In the genomic region with DNA sequence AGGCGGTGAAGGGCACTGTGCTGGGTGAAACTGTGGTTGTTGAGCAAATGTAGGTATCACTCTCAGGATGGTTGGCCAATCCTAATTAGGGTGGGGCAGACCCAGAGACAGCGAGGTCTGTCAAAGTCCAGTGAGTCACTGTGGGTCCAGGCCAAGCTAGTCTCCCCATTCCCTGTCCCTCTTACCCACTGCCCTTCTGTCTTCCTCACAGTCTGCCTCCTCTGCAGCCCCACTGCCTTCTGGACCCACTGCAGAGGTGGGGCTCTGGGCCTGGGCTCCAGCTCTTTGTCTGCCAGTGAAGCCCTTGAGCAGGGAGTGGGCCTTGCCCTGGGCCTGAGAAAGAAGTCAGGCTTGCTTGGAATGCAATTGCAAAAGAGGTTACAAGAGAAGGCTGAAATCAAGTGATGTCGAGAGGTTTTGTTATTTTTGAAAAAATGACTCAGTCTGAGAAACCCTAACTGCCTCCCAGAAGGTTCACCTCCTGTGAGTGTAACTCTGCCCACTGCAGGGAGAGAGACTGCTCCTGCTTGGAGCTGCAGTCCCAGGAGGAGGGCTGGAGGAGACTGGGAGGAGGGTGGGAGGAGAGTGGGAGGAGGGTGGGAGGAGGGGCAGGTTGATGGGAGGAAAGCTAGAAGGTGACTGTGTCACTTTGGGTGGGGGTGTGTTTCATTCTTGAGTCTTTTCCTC, we compare ENCODE assay signal across 8 mouse cellular contexts.
DNase-seq lines count a peak whose midpoint lies in the region; ATAC-seq and TF ChIP-seq lines count a peak whose summit lies in the region.
"Had no signal": no experiment of that assay in that cellular context is flagged by ENCODE, and none has a peak within 500 bp of the region (broad histone marks: within the 10 kb centered on the region; RNA-seq: fewer than 3 reads in every experiment).

No protein-coding gene starts in this region.

- TF ChIP-seq POLR2A in CH12.LX (IDR thresholded peaks at IDR 0.05; ENCODE audit: low read depth, low read length): no peak

- TF ChIP-seq EP300 in CH12.LX (IDR thresholded peaks at IDR 0.05; ENCODE audit: low read length): no peak

- peaks cover 1% of the 10 kb centered on the region for H3K27me3 ChIP-seq in CH12.LX (replicated peaks)
- no peaks in the 10 kb centered on the region for H3K27me3 ChIP-seq in lung, embryonic 15.5 days
- H3K27me3 ChIP-seq: neural tube, embryonic 12.5 days had no signal

- H3K9ac ChIP-seq in CH12.LX (ENCODE audit: insufficient read depth, low read depth): no peak overlapping the region
- H3K9ac ChIP-seq in lung, embryonic 15.5 days: no peak overlapping the region
- H3K9ac ChIP-seq: neural tube, embryonic 12.5 days had no signal

- no peaks in the 10 kb centered on the region for H3K36me3 ChIP-seq in CH12.LX (replicated peaks in 1 of 2; ENCODE audit: control insufficient read depth in 1 of 2, insufficient read depth in 1 of 2, low read length in 1 of 2)
- H3K36me3 ChIP-seq in lung, embryonic 15.5 days: no peaks in the 10 kb centered on the region
- H3K36me3 ChIP-seq: neural tube, embryonic 12.5 days had no signal

- peak; percentile 92 for DNase-seq in 3134 (ENCODE audit: extremely low read depth, insufficient read length, low spot score)
- no peak for DNase-seq in CH12.LX (ENCODE audit: extremely low read depth)
- DNase-seq in thymus, adult 18-20 months: no peak
- DNase-seq in embryo, embryonic 9.5 days (ENCODE audit: extremely low spot score): no peak
- no peak for DNase-seq in neural tube, embryonic 10.5 days (ENCODE audit: extremely low spot score, low spot score)

- no peaks in the 10 kb centered on the region for H3K79me2 ChIP-seq in CH12.LX (replicated peaks; ENCODE audit: control insufficient read depth, extremely low read depth, insufficient read depth, poor library complexity, severe bottlenecking)

- no peak for TF ChIP-seq RAD21 in CH12.LX (IDR thresholded peaks at IDR 0.05; ENCODE audit: low read depth, low read length)

- in situ Hi-C loops in CH12.LX (cut with MboI; ENCODE audit: low pct_ligation_motif_present, low pct_unique_long_range_greater_than_20kb, low sequenced_read_pairs): no loop called here

- no peak overlapping the region for H3K4me3 ChIP-seq in CH12.LX (replicated peaks in 1 of 3; ENCODE audit: low read depth in 2 of 3, low read length in 2 of 3, poor library complexity in 1 of 3)
- no peak overlapping the region for H3K4me3 ChIP-seq in lung, embryonic 15.5 days
- H3K4me3 ChIP-seq: neural tube, embryonic 12.5 days had no signal

- dilution Hi-C loops in CH12.LX (cut with MboI; ENCODE audit: extremely low pct_ligation_motif_present, extremely low pct_unique_long_range_greater_than_20kb, low sequenced_read_pairs): no loop called here

- peaks cover 4 to 27% of the 10 kb centered on the region in 2 experiments for H3K4me1 ChIP-seq in CH12.LX (ENCODE audit: control insufficient read depth in 1 of 2, insufficient read depth in 2 of 2)
- H3K4me1 ChIP-seq in lung, embryonic 15.5 days: peaks cover 29% of the 10 kb centered on the region

- ATAC-seq in granulocyte monocyte progenitor cell, adult 5-6 weeks (replicated peaks; ENCODE audit: poor library complexity, severe bottlenecking): peak; percentile 56
- peak; percentile 89 for ATAC-seq in lung, embryonic 15.5 days (ENCODE audit: borderline replicate concordance, extremely low read depth, low FRiP score, low TSS enrichment)

- H3K9me3 ChIP-seq in CH12.LX (replicated peaks; ENCODE audit: low read length): no peaks in the 10 kb centered on the region
- no peaks in the 10 kb centered on the region for H3K9me3 ChIP-seq in lung, embryonic 15.5 days
- H3K9me3 ChIP-seq: neural tube, embryonic 12.5 days had no signal

- WGBS in lung, embryonic 15.5 days: 50% methylated on average over 3 of the region's 3 CpGs

- H3K4me2 ChIP-seq in CH12.LX (ENCODE audit: insufficient read depth, low read depth, poor library complexity, severe bottlenecking): no peak overlapping the region
- no peak overlapping the region for H3K4me2 ChIP-seq in lung, embryonic 15.5 days
- H3K4me2 ChIP-seq: neural tube, embryonic 12.5 days had no signal

- H3K27ac ChIP-seq in CH12.LX (ENCODE audit: insufficient read depth, low read depth): no peak overlapping the region
- H3K27ac ChIP-seq in lung, embryonic 15.5 days: peak overlapping the region; percentile 93
- H3K27ac ChIP-seq: neural tube, embryonic 12.5 days had no signal

- TF ChIP-seq CTCF in CH12.LX (conservative IDR thresholded peaks at IDR 0.05 in 1 of 2, IDR thresholded peaks at IDR 0.05 in 1 of 2; ENCODE audit: low read depth in 2 of 2, low read length in 2 of 2): no peak

TF ChIP-seq in CH12.LX, 34 proteins besides CTCF, POLR2A, EP300 and RAD21:
- TF ChIP-seq MEF2A (IDR thresholded peaks at IDR 0.05; ENCODE audit: borderline replicate concordance, low read depth, low read length) (peak; percentile 52; the same call in 1 of the 2 replicates), MYC (IDR thresholded peaks at IDR 0.05; ENCODE audit: low read depth, low read length) (no peak)
